Mouse (Mus musculus): ENCODE results near the gene B3galt5.

B3galt5 gene

GRCm38 (mm10) chr16:96345117-96345516, 109.5 kb downstream of the B3galt5 start:
- peak; percentile 88 for DNase-seq (ENCODE audit: low spot score)

DNA sequence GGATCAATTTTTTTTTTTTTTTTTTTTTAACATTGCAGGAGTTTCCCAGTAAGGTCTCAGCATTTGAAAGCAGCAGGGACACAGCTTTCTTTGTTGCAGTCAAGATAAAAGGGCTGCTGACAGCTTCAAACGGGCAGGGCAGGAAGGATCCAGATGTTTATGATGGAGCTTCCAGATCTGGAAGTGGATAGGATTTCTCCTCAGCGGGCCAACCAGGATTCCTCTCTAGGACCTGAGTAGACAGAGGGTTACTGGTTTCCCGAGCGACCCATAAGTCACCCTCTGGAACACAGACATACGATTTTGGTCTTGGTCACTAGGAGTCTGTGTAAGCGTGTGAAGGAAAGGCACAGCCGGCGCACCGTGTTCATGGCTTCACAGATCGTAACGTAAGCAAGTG, 112.5 kb downstream of the B3galt5 start:
- DNase-seq (ENCODE audit: low spot score): no peak

DNA sequence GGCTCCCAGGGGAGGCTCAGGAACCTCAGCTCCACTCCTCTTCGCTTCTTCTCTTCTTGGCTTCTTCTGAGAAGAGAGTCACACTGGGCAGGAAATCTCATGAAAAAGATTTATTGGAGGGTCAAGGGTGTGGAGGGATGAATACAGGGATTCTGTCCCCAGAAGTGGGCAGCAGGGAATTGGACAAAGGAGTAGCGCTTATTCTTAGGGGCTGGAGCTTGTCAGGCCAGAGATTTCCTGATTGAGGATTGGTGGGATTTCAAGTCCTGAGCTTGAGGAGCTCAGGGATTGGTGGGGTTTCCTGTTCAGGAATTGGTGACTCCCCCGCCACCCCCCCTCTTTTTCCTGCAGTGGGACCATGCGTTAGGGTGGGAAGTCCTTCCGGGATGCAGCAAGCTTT, 113.2 kb downstream of the B3galt5 start:
- DNase-seq (ENCODE audit: low spot score): no peak

GRCm38 (mm10) chr16:96351520-96351919, 115.9 kb downstream of the B3galt5 start:
- no peak for DNase-seq (ENCODE audit: low spot score)

GRCm38 (mm10) chr16:96353296-96353896, 117.8 kb downstream of the B3galt5 start:
- no peak for DNase-seq (ENCODE audit: low spot score)

GRCm38 (mm10) chr16:96353996-96354395, 118.4 kb downstream of the B3galt5 start:
- peak; percentile 43 for DNase-seq (ENCODE audit: low spot score)

GRCm38 (mm10) chr16:96357903-96358302, 122.3 kb downstream of the B3galt5 start:
- peak; percentile 94 for DNase-seq (ENCODE audit: low spot score)

- DNase-seq (ENCODE audit: low spot score): no peak
These were observed 125.9 kb downstream of the B3galt5 start for GRCm38 (mm10) chr16:96361305-96362124.

- no peak for DNase-seq (ENCODE audit: low spot score)
These were observed 127.3 kb downstream of the B3galt5 start for GRCm38 (mm10) chr16:96362873-96363272.

DNA sequence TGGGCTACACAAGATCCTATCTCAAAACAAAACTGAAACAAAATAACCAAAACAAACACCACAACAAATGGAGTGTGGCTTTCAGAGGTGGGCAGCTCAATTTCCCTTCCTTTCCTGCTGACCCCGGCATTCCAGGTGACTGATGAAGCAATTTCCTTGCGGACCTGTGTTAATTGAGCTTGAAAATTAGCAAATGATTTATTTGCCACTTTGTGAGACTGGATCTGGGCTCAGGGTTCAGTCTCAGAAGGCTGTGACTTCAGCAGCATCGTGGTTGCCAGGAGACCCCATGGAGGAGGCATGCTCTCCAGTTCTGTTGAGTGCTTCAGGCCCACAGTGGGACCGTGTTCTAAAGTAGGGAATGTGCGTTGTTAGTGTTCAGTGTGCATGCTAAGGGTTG, 127.7 kb downstream of the B3galt5 start:
- no peak for DNase-seq (ENCODE audit: low spot score)

DNA sequence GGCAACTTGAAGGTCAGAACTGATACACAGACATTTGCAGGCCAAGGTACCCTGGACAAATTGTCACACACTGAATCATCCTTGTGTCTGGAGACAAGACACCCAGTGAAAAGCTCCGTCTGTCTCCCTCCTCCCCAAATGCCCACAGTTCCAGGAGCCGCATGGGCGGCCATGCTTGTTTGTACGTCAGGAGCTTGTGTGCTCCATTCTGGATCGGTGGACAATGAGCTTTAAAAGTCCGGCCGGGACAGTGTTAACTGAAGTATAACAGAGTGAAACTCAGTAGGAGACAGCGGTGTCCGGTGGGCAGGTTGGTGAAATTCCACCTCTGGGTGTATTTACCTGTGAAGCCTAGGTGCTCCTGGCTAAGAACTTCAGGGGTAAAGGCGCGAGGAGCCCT, 129.3 kb downstream of the B3galt5 start:
- DNase-seq (ENCODE audit: low spot score): no peak

Data from MN1 (cell line).